Mouse (Mus musculus) midbrain, postnatal 0 days (tissue): ENCODE measurements around the gene Rnf150. TPM values are rescaled to one million over a fixed set of nuclear protein-coding genes. Genes with fewer than 3 reads are reported as not detected.

Source experiments
- ATAC-seq: fragments of 200-750 bp; cut with Nextera tagmentation; 2 replicates; pipeline ENCODE4 v1.8.0; 2017; ENCODE audit warnings: moderate number of reproducible peaks, mild to moderate bottlenecking, moderate TSS enrichment, moderate library complexity; ENCODE audit not compliant: low FRiP score
- DNase-seq: peaks from one replicate; pipeline ENCODE4 v3.0.0-alpha.2; 2015; ENCODE audit warnings: low spot score
- H3K27ac ChIP-seq: fragments of 300-500 bp; sonication (generic); 2 replicates; pipeline ENCODE4 v1.5.1; 2014; ENCODE audit warnings: low read depth, mild to moderate bottlenecking, low read length, mixed read lengths
- H3K27me3 ChIP-seq: fragments of 300-500 bp; sonication (generic); 2 replicates; pipeline ENCODE4 v1.6.1; 2014; ENCODE audit warnings: low read length, control low read depth, mixed read lengths; ENCODE audit not compliant: insufficient read depth
- H3K36me3 ChIP-seq: fragments of 300-500 bp; sonication (generic); 2 replicates; pipeline ENCODE4 v1.6.1; 2014; ENCODE audit warnings: low read length, control low read depth, mixed read lengths; ENCODE audit not compliant: insufficient read depth
- H3K4me1 ChIP-seq: fragments of 300-500 bp; sonication (generic); 2 replicates; pipeline ENCODE4 v1.6.1; 2014; ENCODE audit warnings: mild to moderate bottlenecking, control low read depth, antibody characterized with exemption, low read length, mixed read lengths; ENCODE audit not compliant: insufficient read depth
- H3K4me2 ChIP-seq: fragments of 300-500 bp; sonication (generic); 2 replicates; pipeline ENCODE4 v1.6.1; 2014; ENCODE audit warnings: low read depth, mild to moderate bottlenecking, low read length, mixed read lengths; ENCODE audit not compliant: poor library complexity, severe bottlenecking
- H3K4me3 ChIP-seq: fragments of 300-500 bp; sonication (generic); 2 replicates; pipeline ENCODE4 v1.5.1; 2014; ENCODE audit warnings: low read depth, mild to moderate bottlenecking, low read length, moderate library complexity
- H3K9ac ChIP-seq: fragments of 300-500 bp; sonication (generic); replicated peaks from 2 replicates; pipeline ENCODE4 v1.6.1; 2014; ENCODE audit warnings: mild to moderate bottlenecking, low read length, moderate library complexity, mixed read lengths; ENCODE audit not compliant: poor library complexity, severe bottlenecking
- H3K9me3 ChIP-seq: fragments of 300-500 bp; sonication (generic); 2 replicates; pipeline ENCODE4 v1.6.1; 2016; ENCODE audit warnings: low read length, control low read depth
- CTCF ChIP-seq: IDR thresholded peaks from 2 replicates; pipeline ENCODE4 v1.5.1; 2016; ENCODE audit warnings: antibody characterized with exemption, mild to moderate bottlenecking
- WGBS: fragments of 180-500 bp; shearing (Covaris S2); extraction: QIAGEN DNeasy Blood & Tissue Kit; methylation state at CpG from one replicate; pipeline ENCODE4 v1.1.7; 2014; 5-methylcytosine and 5-hydroxymethylcytosine counted together
- polyA plus RNA-seq: library from polyadenylated mRNA; unstranded; fragments of >200 nt; fragmentation: Nextera tagmentation; extraction: Ambion mirVana; gene quantifications from 2 replicates; pipeline ENCODE4 v1.2.1, GENCODE M21; 2015
- total RNA-seq: library from RNA; depleted of rRNA; stranded (reverse); fragments of >200 nt; gene quantifications from 2 replicates; pipeline ENCODE4 v1.2.3, GENCODE M21; 2014

Rnf150 gene
- total and polyA plus RNA-seq, 2 experiments from 2014 or later = 1.9 to 12.6 TPM

DNA sequence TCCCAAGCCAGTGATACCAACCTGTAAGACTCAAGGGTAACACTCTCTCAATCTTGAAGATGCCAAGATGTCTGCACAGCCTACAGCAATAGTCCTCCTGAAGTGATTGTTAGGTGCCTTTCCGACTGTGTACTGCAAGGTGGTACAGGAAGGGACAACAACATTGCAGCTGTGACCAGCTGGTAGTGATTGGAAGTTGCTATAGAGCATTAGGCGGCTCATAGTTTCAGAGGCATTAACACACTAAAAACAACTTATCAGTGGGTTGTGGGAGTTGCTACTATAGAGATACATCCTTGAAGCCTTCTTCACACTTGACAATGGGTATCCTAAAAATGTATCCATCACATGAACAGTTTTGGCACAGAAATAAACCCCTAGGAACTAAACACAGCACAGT lies 33.6 kb downstream of the Rnf150 start:
- no peak overlapping the region for H3K27ac ChIP-seq
- H3K36me3 ChIP-seq = no peaks in the 10 kb centered on the region
- ATAC-seq (no peak), DNase-seq (no peak)
- no peaks in the 10 kb centered on the region for H3K27me3 ChIP-seq
- H3K9ac ChIP-seq = no peak overlapping the region
- no peak for TF ChIP-seq CTCF
- no peaks in the 10 kb centered on the region for H3K4me1 ChIP-seq
- no peaks in the 10 kb centered on the region for H3K9me3 ChIP-seq
- WGBS = 97% methylated on average over 2 of the region's 2 CpGs
- H3K4me3 ChIP-seq = no peak overlapping the region
- H3K4me2 ChIP-seq = no peak overlapping the region

DNA sequence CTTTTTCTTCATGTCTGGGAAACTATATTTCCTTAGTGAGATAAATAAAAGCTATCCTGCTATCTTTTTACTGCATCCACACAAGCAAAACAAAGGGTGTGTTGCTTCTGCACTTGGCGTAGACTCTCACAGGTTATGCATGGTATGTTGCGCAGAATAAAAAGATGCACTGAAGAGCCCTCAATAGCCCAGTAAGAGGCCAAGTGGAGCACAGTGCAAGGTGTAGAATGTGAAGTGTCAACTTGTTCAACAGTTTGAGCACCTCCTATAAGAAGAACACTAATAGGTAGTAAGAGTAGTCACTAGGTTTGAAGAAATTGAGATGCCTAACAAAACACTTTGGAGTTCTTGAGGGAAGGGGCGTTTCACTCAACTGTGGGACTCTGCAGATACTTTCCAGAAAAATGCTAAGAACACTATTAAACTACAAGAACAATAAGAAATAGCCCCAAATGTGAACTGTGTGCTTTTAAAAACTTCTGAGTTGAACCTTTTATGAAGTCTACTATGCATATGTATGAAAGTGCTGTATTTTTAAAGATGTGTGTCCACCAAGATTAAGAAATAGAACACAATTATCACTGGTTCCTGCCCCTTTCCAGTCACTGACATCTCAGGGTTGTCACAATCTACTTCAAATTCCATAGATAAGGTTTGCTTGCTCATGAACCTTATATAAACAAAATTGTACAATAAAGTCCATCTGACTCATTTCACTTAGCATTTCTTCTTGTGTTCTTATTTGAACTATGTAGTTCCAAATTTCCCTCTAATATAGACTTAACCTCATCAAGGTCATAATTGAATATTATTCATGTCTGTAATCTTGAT lies 34.7 kb downstream of the Rnf150 start:
- H3K4me3 ChIP-seq = no peak overlapping the region
- H3K36me3 ChIP-seq = no peaks in the 10 kb centered on the region
- H3K9ac ChIP-seq = no peak overlapping the region
- no peak for DNase-seq
- H3K4me1 ChIP-seq = no peaks in the 10 kb centered on the region
- no peaks in the 10 kb centered on the region for H3K27me3 ChIP-seq
- TF ChIP-seq CTCF = no peak
- no peak overlapping the region for H3K27ac ChIP-seq
- WGBS = 90% methylated on average over 3 of the region's 3 CpGs
- no peak for ATAC-seq
- H3K4me2 ChIP-seq = no peak overlapping the region
- no peaks in the 10 kb centered on the region for H3K9me3 ChIP-seq

DNA sequence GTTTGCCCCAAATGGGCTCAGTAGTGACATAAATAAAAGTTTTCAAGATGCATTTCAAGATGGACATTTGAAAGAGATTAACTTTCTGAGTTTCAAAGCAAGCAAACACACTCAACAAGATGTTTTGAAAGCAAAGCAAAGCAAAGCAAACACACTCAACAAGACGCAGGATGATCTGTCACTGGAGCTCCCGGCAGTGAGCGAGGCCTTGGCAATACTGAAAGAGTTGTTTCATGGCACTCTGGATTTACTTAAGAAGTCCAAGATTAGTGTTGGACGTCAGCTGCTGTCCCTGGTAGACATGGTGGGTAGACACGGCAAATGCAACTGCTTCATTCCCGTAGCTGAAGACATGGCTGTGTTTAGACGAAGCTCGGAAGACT lies 35.3 kb downstream of the Rnf150 start:
- no peak for TF ChIP-seq CTCF
- no peak overlapping the region for H3K27ac ChIP-seq
- H3K4me2 ChIP-seq = no peak overlapping the region
- H3K27me3 ChIP-seq = no peaks in the 10 kb centered on the region
- no peaks in the 10 kb centered on the region for H3K9me3 ChIP-seq
- ATAC-seq = no peak
- DNase-seq = no peak
- 88% methylated on average over 8 of the region's 8 CpGs for WGBS
- no peaks in the 10 kb centered on the region for H3K36me3 ChIP-seq
- H3K9ac ChIP-seq = no peak overlapping the region
- H3K4me1 ChIP-seq = no peaks in the 10 kb centered on the region
- no peak overlapping the region for H3K4me3 ChIP-seq

DNA sequence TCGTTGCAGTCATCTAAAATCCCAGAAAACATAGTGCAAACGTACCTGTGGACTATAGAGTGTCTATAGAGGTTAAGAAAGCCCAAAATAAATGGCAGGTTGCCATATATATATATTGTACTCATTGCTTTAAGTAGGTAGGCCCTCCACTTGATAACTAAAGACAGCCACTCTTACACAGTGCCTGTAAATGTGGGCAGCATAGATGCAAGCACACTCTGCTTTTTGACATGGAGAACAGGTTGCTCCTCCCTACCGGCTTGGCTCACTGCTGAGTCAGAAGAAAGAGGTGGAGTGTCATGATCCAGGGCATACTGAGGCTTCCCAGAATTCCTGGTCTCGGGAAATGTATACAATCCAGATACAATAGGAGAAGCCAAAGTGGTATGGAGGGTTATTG lies 37.8 kb downstream of the Rnf150 start:
- no peak overlapping the region for H3K4me3 ChIP-seq
- no peak overlapping the region for H3K9ac ChIP-seq
- no peak overlapping the region for H3K27ac ChIP-seq
- H3K27me3 ChIP-seq = no peaks in the 10 kb centered on the region
- H3K4me1 ChIP-seq = no peaks in the 10 kb centered on the region
- no peak for TF ChIP-seq CTCF
- WGBS = 82% methylated on average over 4 of the region's 4 CpGs
- no peaks in the 10 kb centered on the region for H3K9me3 ChIP-seq
- DNase-seq (no peak), ATAC-seq (no peak)
- no peaks in the 10 kb centered on the region for H3K36me3 ChIP-seq
- no peak overlapping the region for H3K4me2 ChIP-seq

DNA sequence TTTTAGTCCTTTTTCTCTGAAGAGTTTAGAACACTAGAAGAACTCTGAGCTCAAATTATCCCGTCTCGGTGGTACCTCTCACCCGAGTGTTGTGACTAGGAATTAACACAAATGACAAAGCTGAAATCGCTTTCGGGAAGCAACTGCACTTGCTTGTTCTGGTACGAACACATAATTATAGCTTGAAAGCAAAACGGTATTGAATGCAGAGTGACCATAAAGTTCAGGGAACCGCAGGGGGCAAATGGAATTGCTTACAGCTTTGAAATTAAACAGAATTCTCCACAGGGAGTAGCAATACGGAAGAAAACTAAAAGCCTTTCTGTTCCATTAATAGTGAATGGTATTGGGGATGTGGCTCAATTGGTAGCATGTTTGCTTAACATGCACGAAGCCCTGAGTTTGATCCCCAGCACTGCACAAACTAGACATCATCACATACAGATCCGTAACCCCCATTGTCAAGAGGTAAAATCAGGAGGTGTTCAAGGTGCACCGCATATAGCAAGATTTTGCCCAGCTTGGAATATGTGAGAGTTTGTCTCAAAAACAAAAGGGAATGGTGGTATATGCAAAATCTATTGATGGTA lies 38.5 kb downstream of the Rnf150 start:
- no peak for ATAC-seq
- H3K4me3 ChIP-seq = no peak overlapping the region
- WGBS = 62% methylated on average over 12 of the region's 12 CpGs

DNA sequence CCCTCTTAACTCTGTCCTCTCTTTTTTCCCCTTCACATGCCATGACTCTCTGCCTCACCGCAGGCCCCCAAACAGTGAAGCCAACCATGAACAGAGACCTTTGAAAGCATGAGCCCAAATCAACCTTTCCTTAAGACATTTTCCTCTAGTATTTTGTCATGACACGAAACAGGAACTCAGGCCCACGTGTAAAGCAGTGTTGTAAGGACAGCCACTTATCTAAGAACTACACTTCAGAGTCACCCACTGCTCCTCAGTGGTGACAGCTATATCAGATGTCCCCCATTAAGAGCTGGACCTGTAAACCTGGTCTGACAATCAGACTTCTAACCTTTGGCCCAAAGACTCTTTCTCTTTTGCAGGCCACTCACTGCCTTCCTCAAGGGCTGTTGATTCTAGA lies 40.3 kb downstream of the Rnf150 start:
- Histone ChIP-seq H3K9me3 (no peaks in the 10 kb centered on the region), H3K9ac (no peak overlapping the region), H3K4me1 (no peaks in the 10 kb centered on the region), H3K4me3 (no peak overlapping the region), H3K36me3 (no peaks in the 10 kb centered on the region), H3K4me2 (no peak overlapping the region), H3K27me3 (no peaks in the 10 kb centered on the region), H3K27ac (no peak overlapping the region)
- no peak for TF ChIP-seq CTCF
- DNase-seq (no peak), ATAC-seq (no peak)
- 82% methylated on average over 3 of the region's 3 CpGs for WGBS

More for the DNA sequence above, 38.5 kb downstream of the Rnf150 start:
- Histone ChIP-seq H3K36me3 (no peaks in the 10 kb centered on the region), H3K4me1 (no peaks in the 10 kb centered on the region), H3K27ac (no peak overlapping the region), H3K9ac (no peak overlapping the region), H3K9me3 (no peaks in the 10 kb centered on the region), H3K27me3 (no peaks in the 10 kb centered on the region), H3K4me2 (no peak overlapping the region)
- TF ChIP-seq CTCF = no peak
- peak; percentile 28 for DNase-seq
